Mouse (Mus musculus): ENCODE data around the gene Dad1.

GRCm38 (mm10) chr14:54220726-54221494 is 33.0 kb downstream of the Dad1 start:
- TF ChIP-seq ZNF384 (IDR thresholded peaks at IDR 0.05; ENCODE audit: low read depth, low read length) (no peak), CHD2 (IDR thresholded peaks at IDR 0.05; ENCODE audit: low read depth, low read length) (no peak), MAFK (IDR thresholded peaks at IDR 0.05; ENCODE audit: insufficient read depth, low read depth, low read length) (no peak), ZC3H11A (IDR thresholded peaks at IDR 0.05; ENCODE audit: borderline replicate concordance, low read depth, low read length) (no peak), HCFC1 (IDR thresholded peaks at IDR 0.05; ENCODE audit: borderline replicate concordance, insufficient read depth, low read length) (no peak)

Measured in ES-E14 (cell line).